Mouse (Mus musculus): ENCODE measurements around the gene Rabl6. TPM values are rescaled to one million over a fixed set of nuclear protein-coding genes. Genes with fewer than 3 reads are reported as not detected.

The Rabl6 gene
- polyA plus RNA-seq, 1 experiment: 38.2 TPM

GRCm38 (mm10) chr2:25580621-25581101 lies 27.7 kb downstream of the Rabl6 start:
- Histone ChIP-seq H3K4me3 (replicated peaks; ENCODE audit: control insufficient read depth, low read depth, low read length) (no peak overlapping the region), H3K4me1 (ENCODE audit: control insufficient read depth, insufficient read depth, low read length) (peaks cover 2% of the 10 kb centered on the region), H3K27ac (ENCODE audit: control insufficient read depth, insufficient read depth, low read depth, low read length, poor library complexity) (no peak overlapping the region)
- WGBS: 30% methylated on average over 6 of the region's 6 CpGs
- TF ChIP-seq CTCF (IDR thresholded peaks at IDR 0.05; ENCODE audit: control insufficient read depth, insufficient read depth, low read length) (no peak), POLR2A (IDR thresholded peaks at IDR 0.05; ENCODE audit: borderline replicate concordance, control insufficient read depth, low read depth, low read length) (no peak)

GRCm38 (mm10) chr2:25579737-25580460 lies 28.4 kb downstream of the Rabl6 start:
- Histone ChIP-seq H3K4me3 (replicated peaks; ENCODE audit: control insufficient read depth, low read depth, low read length) (no peak overlapping the region), H3K4me1 (ENCODE audit: control insufficient read depth, insufficient read depth, low read length) (peaks cover 4% of the 10 kb centered on the region), H3K27ac (ENCODE audit: control insufficient read depth, insufficient read depth, low read depth, low read length, poor library complexity) (no peak overlapping the region)
- WGBS: 8% methylated on average over 27 of the region's 27 CpGs
- peak; percentile 55 for TF ChIP-seq CTCF (IDR thresholded peaks at IDR 0.05; ENCODE audit: control insufficient read depth, insufficient read depth, low read length)
- TF ChIP-seq POLR2A (IDR thresholded peaks at IDR 0.05; ENCODE audit: borderline replicate concordance, control insufficient read depth, low read depth, low read length): no peak

GRCm38 (mm10) chr2:25578796-25579736 lies 29.3 kb downstream of the Rabl6 start:
- H3K4me3 ChIP-seq (replicated peaks; ENCODE audit: control insufficient read depth, low read depth, low read length): no peak overlapping the region
- TF ChIP-seq CTCF (IDR thresholded peaks at IDR 0.05; ENCODE audit: control insufficient read depth, insufficient read depth, low read length): no peak
- 8% methylated on average over 77 of the region's 77 CpGs for WGBS
- H3K4me1 ChIP-seq (ENCODE audit: control insufficient read depth, insufficient read depth, low read length): peaks cover 4% of the 10 kb centered on the region
- no peak overlapping the region; the same call in 1 of the 2 replicates for H3K27ac ChIP-seq (ENCODE audit: control insufficient read depth, insufficient read depth, low read depth, low read length, poor library complexity)

GRCm38 (mm10) chr2:25577951-25578795 lies 30.1 kb downstream of the Rabl6 start:
- 5% methylated on average over 75 of the region's 75 CpGs for WGBS
- H3K4me3 ChIP-seq (replicated peaks; ENCODE audit: control insufficient read depth, low read depth, low read length): no peak overlapping the region

GRCm38 (mm10) chr2:25576965-25577891 lies 31.1 kb downstream of the Rabl6 start:
- H3K4me3 ChIP-seq (replicated peaks; ENCODE audit: control insufficient read depth, low read depth, low read length): no peak overlapping the region
- 29% methylated on average over 92 of the region's 92 CpGs for WGBS

More at GRCm38 (mm10) chr2:25577951-25578795, 30.1 kb downstream of the Rabl6 start:
- Histone ChIP-seq H3K4me1 (ENCODE audit: control insufficient read depth, insufficient read depth, low read length) (peaks cover 4% of the 10 kb centered on the region), H3K27ac (ENCODE audit: control insufficient read depth, insufficient read depth, low read depth, low read length, poor library complexity) (no peak overlapping the region)
- TF ChIP-seq POLR2A (IDR thresholded peaks at IDR 0.05; ENCODE audit: borderline replicate concordance, control insufficient read depth, low read depth, low read length) (no peak), CTCF (IDR thresholded peaks at IDR 0.05; ENCODE audit: control insufficient read depth, insufficient read depth, low read length) (no peak)

GRCm38 (mm10) chr2:25576028-25576850 lies 32.1 kb downstream of the Rabl6 start:
- H3K4me3 ChIP-seq (replicated peaks; ENCODE audit: control insufficient read depth, low read depth, low read length): no peak overlapping the region
- H3K4me1 ChIP-seq (ENCODE audit: control insufficient read depth, insufficient read depth, low read length): peaks cover 4% of the 10 kb centered on the region
- no peak overlapping the region for H3K27ac ChIP-seq (ENCODE audit: control insufficient read depth, insufficient read depth, low read depth, low read length, poor library complexity)
- no peak for TF ChIP-seq POLR2A (IDR thresholded peaks at IDR 0.05; ENCODE audit: borderline replicate concordance, control insufficient read depth, low read depth, low read length)
- no peak for TF ChIP-seq CTCF (IDR thresholded peaks at IDR 0.05; ENCODE audit: control insufficient read depth, insufficient read depth, low read length)
- 83% methylated on average over 16 of the region's 16 CpGs for WGBS

More at GRCm38 (mm10) chr2:25576965-25577891, 31.1 kb downstream of the Rabl6 start:
- no peak overlapping the region for H3K27ac ChIP-seq (ENCODE audit: control insufficient read depth, insufficient read depth, low read depth, low read length, poor library complexity)
- no peak for TF ChIP-seq POLR2A (IDR thresholded peaks at IDR 0.05; ENCODE audit: borderline replicate concordance, control insufficient read depth, low read depth, low read length)
- no peak for TF ChIP-seq CTCF (IDR thresholded peaks at IDR 0.05; ENCODE audit: control insufficient read depth, insufficient read depth, low read length)
- peaks cover 4% of the 10 kb centered on the region for H3K4me1 ChIP-seq (ENCODE audit: control insufficient read depth, insufficient read depth, low read length)
